Mouse (Mus musculus) forebrain, postnatal 0 days (tissue): ENCODE results near the gene Eef2k. TPM values are rescaled to one million over a fixed set of nuclear protein-coding genes. Genes with fewer than 3 reads are reported as not detected.

ENCODE experiments used
- ATAC-seq: fragments of 200-750 bp; cut with Nextera tagmentation; 2 replicates; pipeline ENCODE4 v1.8.0; 2017; ENCODE audit warnings: mild to moderate bottlenecking, moderate library complexity
- DNase-seq: peaks from one replicate; pipeline ENCODE4 v3.0.0-alpha.2; 2015
- H3K27ac ChIP-seq: fragments of 300-500 bp; sonication (generic); 2 replicates; pipeline ENCODE4 v1.5.1; 2014; ENCODE audit warnings: low read depth, mild to moderate bottlenecking, antibody characterized with exemption, low read length, moderate library complexity, mixed read lengths
- H3K27me3 ChIP-seq: fragments of 300-500 bp; sonication (generic); 2 replicates; pipeline ENCODE4 v1.6.1; 2014; ENCODE audit warnings: mild to moderate bottlenecking, low read length, mixed read lengths; ENCODE audit not compliant: insufficient read depth
- H3K36me3 ChIP-seq: fragments of 300-500 bp; sonication (generic); 2 replicates; pipeline ENCODE4 v1.6.1; 2014; ENCODE audit warnings: mild to moderate bottlenecking, moderate library complexity; ENCODE audit not compliant: insufficient read depth
- H3K4me1 ChIP-seq: fragments of 300-500 bp; sonication (generic); 2 replicates; pipeline ENCODE4 v1.6.1; 2014; ENCODE audit warnings: antibody characterized with exemption; ENCODE audit not compliant: insufficient read depth
- H3K4me2 ChIP-seq: fragments of 300-500 bp; sonication (generic); 2 replicates; pipeline ENCODE4 v1.6.1; 2014; ENCODE audit warnings: low read depth, mild to moderate bottlenecking, moderate library complexity
- H3K4me3 ChIP-seq: fragments of 300-500 bp; sonication (generic); 2 replicates; pipeline ENCODE4 v1.5.1; 2014; ENCODE audit warnings: low read depth, low read length, mixed read lengths
- H3K9ac ChIP-seq: fragments of 300-500 bp; sonication (generic); 2 replicates; pipeline ENCODE4 v1.6.1; 2014; ENCODE audit warnings: mild to moderate bottlenecking
- H3K9me3 ChIP-seq: fragments of 300-500 bp; sonication (generic); 2 replicates; pipeline ENCODE4 v1.6.1; 2016; ENCODE audit warnings: low read length
- CTCF ChIP-seq: sonication (generic); IDR thresholded peaks from 2 replicates; pipeline ENCODE4 v1.5.1; 2016; ENCODE audit warnings: antibody characterized with exemption, control low read depth, low read depth
- WGBS: fragments of 180-500 bp; shearing (Covaris S2); extraction: QIAGEN DNeasy Blood & Tissue Kit; methylation state at CpG from one replicate; pipeline ENCODE4 v1.1.7; 2014; 5-methylcytosine and 5-hydroxymethylcytosine counted together
- polyA plus RNA-seq: library from polyadenylated mRNA; unstranded; fragments of >200 nt; fragmentation: Nextera tagmentation; extraction: Ambion mirVana; gene quantifications from 2 replicates; pipeline ENCODE4 v1.2.1, GENCODE M21; 2015
- total RNA-seq: library from RNA; depleted of rRNA; stranded (reverse); fragments of >200 nt; gene quantifications from 2 replicates; pipeline ENCODE4 v1.2.3, GENCODE M21; 2014

Gene Eef2k
- total and polyA plus RNA-seq, 2 experiments from 2014 or later, result 35.4 to 56.4 TPM

DNA sequence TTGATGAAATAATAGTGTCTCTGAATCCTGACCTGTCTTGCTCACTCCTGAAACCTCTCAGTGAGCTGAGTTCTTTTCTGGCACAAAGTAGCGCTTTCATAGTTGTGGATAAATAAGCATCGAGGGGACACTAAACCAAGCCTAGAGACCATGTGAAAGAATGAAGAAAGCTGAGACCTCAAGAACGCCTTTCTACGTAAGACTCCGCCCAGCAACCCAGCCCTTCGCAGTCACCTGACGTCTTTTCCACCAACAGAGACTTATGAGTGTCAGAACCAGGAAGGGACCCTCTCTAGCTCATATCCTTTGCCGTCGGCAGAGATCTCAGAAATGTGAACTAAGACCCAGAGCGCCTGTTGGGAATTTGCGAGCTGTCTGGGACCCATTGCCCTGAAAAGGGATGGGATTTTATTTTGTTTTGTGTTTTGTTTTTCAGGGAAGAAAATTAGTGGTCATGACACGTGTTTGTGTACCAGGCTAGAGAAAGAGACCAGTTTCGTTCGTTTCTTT is 7.7 kb upstream of the Eef2k start:
- peak overlapping the region; percentile 57 for H3K4me3 ChIP-seq
- no peak for TF ChIP-seq CTCF
- H3K36me3 ChIP-seq, result no peaks in the 10 kb centered on the region
- peak overlapping the region; percentile 41 for H3K4me2 ChIP-seq
- peak overlapping the region; percentile 42 for H3K9ac ChIP-seq
- peaks cover 3% of the 10 kb centered on the region; the same call in 1 of the 2 replicates for H3K27me3 ChIP-seq
- DNase-seq (peak; percentile 90), ATAC-seq (peak; percentile 92)
- peak overlapping the region; percentile 84 for H3K27ac ChIP-seq
- no peaks in the 10 kb centered on the region for H3K9me3 ChIP-seq
- 0 out of 2 replicates have a peak, but pooled peaks cover 5% of the 10 kb centered on the region for H3K4me1 ChIP-seq
- 2% methylated on average over 14 of the region's 14 CpGs for WGBS

- Histone ChIP-seq H3K27me3 (no peaks in the 10 kb centered on the region; the same call in 1 of the 2 replicates), H3K4me2 (peak overlapping the region; percentile 48), H3K27ac (peak overlapping the region; percentile 84), H3K9ac (peak overlapping the region; percentile 64), H3K4me3 (peak overlapping the region; percentile 57), H3K36me3 (no peaks in the 10 kb centered on the region), H3K9me3 (no peaks in the 10 kb centered on the region), H3K4me1 (0 out of 2 replicates have a peak, but pooled peaks cover 5% of the 10 kb centered on the region)
- WGBS, result under 1% methylated on average over 41 of the region's 41 CpGs
- DNase-seq (peak; percentile 99), ATAC-seq (peak; percentile 89)
- TF ChIP-seq CTCF, result peak; percentile 97
Measured at GRCm38 (mm10) chr7:120835449-120836359, 6.9 kb upstream of the Eef2k start.

DNA sequence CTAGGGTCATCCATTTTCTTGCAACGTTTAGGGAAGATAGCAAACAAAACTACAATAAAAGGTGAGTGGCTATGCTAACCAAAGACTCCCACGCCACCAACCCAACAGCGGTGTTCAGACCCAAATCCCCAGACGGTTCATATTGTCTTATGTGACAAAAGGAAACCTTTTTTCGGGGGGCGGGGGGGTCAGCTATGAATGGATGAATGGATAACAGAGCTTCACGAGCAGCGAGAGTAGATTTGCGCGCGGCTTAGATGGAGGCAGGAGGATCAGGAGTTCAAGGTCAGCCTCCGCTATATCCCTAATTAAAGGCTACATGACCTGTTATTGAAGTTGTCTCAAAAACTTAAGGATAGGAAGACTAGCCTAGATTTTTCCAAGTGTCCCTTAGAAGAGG is 6.3 kb upstream of the Eef2k start:
- no peak for TF ChIP-seq CTCF
- Histone ChIP-seq H3K36me3 (no peaks in the 10 kb centered on the region), H3K9me3 (no peaks in the 10 kb centered on the region), H3K4me1 (0 out of 2 replicates have a peak, but pooled peaks cover 5% of the 10 kb centered on the region), H3K4me3 (peak overlapping the region; percentile 57), H3K4me2 (peak overlapping the region; percentile 48), H3K27me3 (no peaks in the 10 kb centered on the region; the same call in 1 of the 2 replicates), H3K9ac (peak overlapping the region; percentile 64), H3K27ac (peak overlapping the region; percentile 84; the same call in 1 of the 2 replicates)
- DNase-seq, result peak; percentile 67
- 4% methylated on average over 12 of the region's 12 CpGs for WGBS
- no peak for ATAC-seq

- Histone ChIP-seq H3K4me3 (no peak overlapping the region), H3K27me3 (no peaks in the 10 kb centered on the region), H3K9me3 (no peaks in the 10 kb centered on the region), H3K4me2 (no peak overlapping the region), H3K9ac (no peak overlapping the region), H3K27ac (no peak overlapping the region), H3K36me3 (no peaks in the 10 kb centered on the region), H3K4me1 (0 out of 2 replicates have a peak, but pooled peaks cover 5% of the 10 kb centered on the region)
- ATAC-seq, result no peak
- DNase-seq, result no peak
- 81% methylated on average over 5 of the region's 5 CpGs for WGBS
- TF ChIP-seq CTCF, result no peak
Measured at GRCm38 (mm10) chr7:120838436-120839160, 4.0 kb upstream of the Eef2k start.

- DNase-seq, result no peak
- Histone ChIP-seq H3K27me3 (no peaks in the 10 kb centered on the region), H3K4me1 (peaks cover 5% of the 10 kb centered on the region; the same call in 1 of the 2 replicates), H3K36me3 (no peaks in the 10 kb centered on the region), H3K4me3 (no peak overlapping the region), H3K9me3 (no peaks in the 10 kb centered on the region), H3K27ac (no peak overlapping the region), H3K9ac (no peak overlapping the region), H3K4me2 (no peak overlapping the region)
- TF ChIP-seq CTCF, result no peak
- ATAC-seq, result no peak
- WGBS, result 82% methylated on average over 2 of the region's 2 CpGs
Measured at GRCm38 (mm10) chr7:120839786-120840185, 2.8 kb upstream of the Eef2k start.

- H3K9me3 ChIP-seq, result no peaks in the 10 kb centered on the region
- H3K4me3 ChIP-seq, result peak overlapping the region; percentile 83
- peak overlapping the region; percentile 79 for H3K4me2 ChIP-seq
- H3K27me3 ChIP-seq, result no peaks in the 10 kb centered on the region
- no peak for TF ChIP-seq CTCF
- no peaks in the 10 kb centered on the region; the same call in 1 of the 2 replicates for H3K4me1 ChIP-seq
- H3K36me3 ChIP-seq, result peaks cover 6% of the 10 kb centered on the region
- 3% methylated on average over 40 of the region's 40 CpGs for WGBS
- DNase-seq, result peak; percentile 91
- ATAC-seq, result peak; percentile 88
- H3K9ac ChIP-seq, result peak overlapping the region; percentile 97
- peak overlapping the region; percentile 98 for H3K27ac ChIP-seq
Measured at GRCm38 (mm10) chr7:120843037-120843621, 498 bp downstream of the Eef2k start.
